Mouse (Mus musculus): Measurements from ENCODE around the gene Cx3cr1. TPM values are rescaled to one million over a fixed set of nuclear protein-coding genes. Genes with fewer than 3 reads are reported as not detected.
A peak's percentile ranks its signal among the peaks of the same experiment; 100 is the strongest.

Cx3cr1 gene
- total and polyA plus RNA-seq, 2 experiments from 2014 or later = 10.6 to 14.7 TPM

DNA sequence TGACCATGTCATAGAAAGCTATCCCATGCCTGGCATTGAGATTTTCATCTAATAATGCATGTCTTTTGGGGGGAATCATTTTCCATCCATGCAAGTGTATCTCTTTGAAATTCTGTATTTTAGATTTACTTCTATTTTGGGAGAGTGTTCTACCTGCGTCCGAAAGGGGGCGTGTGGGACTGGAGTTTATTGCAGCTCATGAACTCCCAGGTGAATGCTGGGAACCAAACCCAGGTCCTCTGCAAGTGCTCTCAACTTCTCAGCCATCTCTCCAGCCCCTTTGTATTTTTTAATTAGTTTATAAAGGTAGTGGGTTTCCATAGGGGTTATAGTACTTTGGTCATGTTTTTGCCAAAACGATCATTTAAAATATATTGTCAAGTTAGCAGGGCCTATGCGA is 175.8 kb downstream of the Cx3cr1 start:
- peak overlapping the region; percentile 83; the same call in 1 of the 2 replicates for H3K27ac ChIP-seq (ENCODE audit: low read depth, low read length)
- TF ChIP-seq CTCF (IDR thresholded peaks at IDR 0.05; ENCODE audit: low read depth) = no peak
- no peak overlapping the region for H3K9ac ChIP-seq

DNA sequence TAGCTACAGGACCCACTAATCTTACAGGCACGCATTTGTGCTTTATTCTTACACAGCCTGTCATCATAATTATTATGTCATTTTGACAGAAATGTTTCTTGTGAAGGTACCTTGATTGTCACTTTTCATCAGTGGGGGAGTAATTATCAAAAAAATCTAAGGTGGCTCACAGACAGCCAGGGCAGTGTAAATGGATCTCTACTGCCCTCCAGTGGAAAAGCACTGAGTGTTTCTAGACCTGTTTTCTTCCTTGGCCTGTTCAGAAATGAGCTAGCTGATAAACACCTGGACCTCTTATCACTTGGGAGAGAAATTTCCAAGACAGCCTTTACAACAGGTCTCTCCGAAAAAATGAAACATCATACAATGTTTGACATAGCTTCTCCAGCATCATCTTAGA is 179.0 kb downstream of the Cx3cr1 start:
- Histone ChIP-seq H3K36me3 (ENCODE audit: insufficient read depth) (no peaks in the 10 kb centered on the region), H3K27me3 (ENCODE audit: insufficient read depth, low read length) (no peaks in the 10 kb centered on the region), H3K9ac (no peak overlapping the region), H3K4me1 (ENCODE audit: insufficient read depth) (peaks cover 13% of the 10 kb centered on the region; the same call in 1 of the 2 replicates), H3K4me3 (ENCODE audit: low read depth, low read length) (no peak overlapping the region), H3K9me3 (ENCODE audit: low read length) (no peaks in the 10 kb centered on the region), H3K27ac (ENCODE audit: low read depth, low read length) (no peak overlapping the region), H3K4me2 (ENCODE audit: low read depth) (no peak overlapping the region)
- DNase-seq (peak; percentile 81), ATAC-seq (no peak)
- TF ChIP-seq CTCF (IDR thresholded peaks at IDR 0.05; ENCODE audit: low read depth) = peak; percentile 86
- 28% methylated on average over 2 of the region's 2 CpGs for WGBS

More for the DNA sequence above, 175.8 kb downstream of the Cx3cr1 start:
- Histone ChIP-seq H3K9me3 (ENCODE audit: low read length) (no peaks in the 10 kb centered on the region), H3K4me1 (ENCODE audit: insufficient read depth) (peaks cover 12% of the 10 kb centered on the region; the same call in 1 of the 2 replicates), H3K4me3 (ENCODE audit: low read depth, low read length) (no peak overlapping the region), H3K27me3 (ENCODE audit: insufficient read depth, low read length) (no peaks in the 10 kb centered on the region), H3K4me2 (ENCODE audit: low read depth) (peak overlapping the region; percentile 83), H3K36me3 (ENCODE audit: insufficient read depth) (0 out of 2 replicates have a peak, but pooled peaks cover 4% of the 10 kb centered on the region)
- WGBS = 89% methylated on average over 5 of the region's 5 CpGs
- ATAC-seq (no peak), DNase-seq (no peak)

DNA sequence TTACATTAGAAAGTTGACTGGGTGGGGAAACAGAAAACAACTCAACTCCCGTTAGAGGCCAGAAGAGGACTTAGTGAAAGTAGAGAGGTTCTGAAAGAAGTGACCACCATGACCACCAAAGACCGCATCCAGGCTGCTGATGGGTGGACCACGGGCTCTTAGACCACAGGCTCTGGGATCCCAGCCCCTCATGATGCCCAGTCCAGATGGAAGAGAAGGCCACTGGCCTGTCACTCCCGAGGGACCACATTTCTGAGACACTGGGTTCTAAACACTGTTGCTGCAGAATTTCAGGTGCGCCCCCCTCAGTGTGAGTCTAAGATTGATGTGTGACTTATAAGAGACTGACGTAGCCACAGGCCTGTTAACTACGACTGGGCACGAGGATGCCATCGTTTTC is 180.2 kb downstream of the Cx3cr1 start:
- Histone ChIP-seq H3K4me3 (ENCODE audit: low read depth, low read length) (no peak overlapping the region), H3K36me3 (ENCODE audit: insufficient read depth) (no peaks in the 10 kb centered on the region), H3K4me2 (ENCODE audit: low read depth) (no peak overlapping the region), H3K9ac (no peak overlapping the region), H3K9me3 (ENCODE audit: low read length) (no peaks in the 10 kb centered on the region), H3K4me1 (ENCODE audit: insufficient read depth) (peaks cover 9% of the 10 kb centered on the region; the same call in 1 of the 2 replicates), H3K27me3 (ENCODE audit: insufficient read depth, low read length) (no peaks in the 10 kb centered on the region), H3K27ac (ENCODE audit: low read depth, low read length) (no peak overlapping the region)
- 47% methylated on average over 9 of the region's 9 CpGs for WGBS
- DNase-seq (no peak), ATAC-seq (no peak)
- no peak for TF ChIP-seq CTCF (IDR thresholded peaks at IDR 0.05; ENCODE audit: low read depth)

DNA sequence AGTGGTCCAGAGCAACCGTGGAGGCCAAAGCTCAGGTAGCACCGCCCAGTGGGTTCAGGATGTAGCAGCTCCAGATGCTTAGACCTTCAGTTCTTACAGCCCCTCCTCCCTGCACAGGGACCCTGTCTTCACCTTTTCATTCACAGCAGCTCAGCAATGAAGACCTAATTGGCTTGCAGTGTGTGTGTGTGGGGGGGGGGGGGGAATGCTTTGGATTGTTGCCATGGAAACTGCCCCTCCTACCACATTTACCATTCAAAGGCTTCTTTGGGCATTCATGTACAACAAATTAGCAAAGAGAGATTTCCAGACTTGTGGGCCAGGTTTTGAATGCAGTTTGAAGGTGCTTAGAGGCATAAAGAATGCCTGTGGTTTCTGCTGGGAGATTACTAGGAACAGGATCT is 180.8 kb downstream of the Cx3cr1 start:
- Histone ChIP-seq H3K27ac (ENCODE audit: low read depth, low read length) (peak overlapping the region; percentile 50; the same call in 1 of the 2 replicates), H3K9ac (no peak overlapping the region), H3K4me1 (ENCODE audit: insufficient read depth) (peaks cover 3% of the 10 kb centered on the region; the same call in 1 of the 2 replicates), H3K36me3 (ENCODE audit: insufficient read depth) (no peaks in the 10 kb centered on the region), H3K27me3 (ENCODE audit: insufficient read depth, low read length) (no peaks in the 10 kb centered on the region), H3K4me2 (ENCODE audit: low read depth) (no peak overlapping the region), H3K9me3 (ENCODE audit: low read length) (no peaks in the 10 kb centered on the region), H3K4me3 (ENCODE audit: low read depth, low read length) (no peak overlapping the region)
- WGBS = 10% methylated on average over 2 of the region's 2 CpGs
- no peak for TF ChIP-seq CTCF (IDR thresholded peaks at IDR 0.05; ENCODE audit: low read depth)
- ATAC-seq = peak; percentile 68
- peak; percentile 56 for DNase-seq

DNA sequence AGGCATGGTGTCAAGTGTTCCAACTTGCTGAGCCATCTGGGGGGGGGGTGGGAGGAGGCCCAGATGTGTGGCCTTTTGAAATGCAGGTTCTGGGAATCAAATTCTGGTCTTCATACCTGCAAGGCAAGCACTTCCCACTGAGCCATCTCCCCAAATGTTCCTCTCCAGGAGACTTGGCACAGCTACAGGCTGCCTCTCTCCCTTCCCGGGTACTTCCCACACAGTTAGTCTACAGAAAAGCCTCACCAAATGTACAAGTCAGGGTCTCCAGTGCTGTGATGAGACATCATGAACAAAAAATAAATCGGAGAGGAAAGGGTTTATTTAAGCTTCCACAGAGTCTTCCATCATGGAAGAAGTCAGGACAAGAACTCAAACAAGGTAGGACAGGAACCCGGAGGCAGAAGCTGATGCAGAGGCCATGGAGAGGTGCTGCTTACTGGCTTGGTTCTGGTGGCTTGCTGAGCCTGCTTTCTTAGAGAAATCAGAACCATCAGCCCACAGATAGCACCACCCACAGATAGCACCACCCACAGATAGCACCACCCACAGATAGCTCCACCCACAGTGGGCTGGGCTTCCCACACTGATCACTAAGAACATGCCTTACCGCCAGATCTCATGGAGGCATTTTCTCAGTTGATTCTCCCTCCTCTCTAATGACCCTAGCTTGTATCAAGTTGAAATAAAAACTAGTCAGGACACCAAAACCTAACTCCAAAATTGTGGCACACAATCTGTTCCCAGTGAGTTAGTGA is 182.4 kb downstream of the Cx3cr1 start:
- no peak overlapping the region for H3K9ac ChIP-seq
- no peaks in the 10 kb centered on the region for H3K27me3 ChIP-seq (ENCODE audit: insufficient read depth, low read length)
- WGBS = 79% methylated on average over 4 of the region's 4 CpGs
- H3K36me3 ChIP-seq (ENCODE audit: insufficient read depth) = no peaks in the 10 kb centered on the region
- H3K4me1 ChIP-seq (ENCODE audit: insufficient read depth) = peaks cover 3% of the 10 kb centered on the region; the same call in 1 of the 2 replicates
- ATAC-seq (no peak), DNase-seq (no peak)
- no peak overlapping the region for H3K27ac ChIP-seq (ENCODE audit: low read depth, low read length)
- H3K9me3 ChIP-seq (ENCODE audit: low read length) = no peaks in the 10 kb centered on the region
- H3K4me3 ChIP-seq (ENCODE audit: low read depth, low read length) = no peak overlapping the region
- H3K4me2 ChIP-seq (ENCODE audit: low read depth) = no peak overlapping the region
- TF ChIP-seq CTCF (IDR thresholded peaks at IDR 0.05; ENCODE audit: low read depth) = no peak

DNA sequence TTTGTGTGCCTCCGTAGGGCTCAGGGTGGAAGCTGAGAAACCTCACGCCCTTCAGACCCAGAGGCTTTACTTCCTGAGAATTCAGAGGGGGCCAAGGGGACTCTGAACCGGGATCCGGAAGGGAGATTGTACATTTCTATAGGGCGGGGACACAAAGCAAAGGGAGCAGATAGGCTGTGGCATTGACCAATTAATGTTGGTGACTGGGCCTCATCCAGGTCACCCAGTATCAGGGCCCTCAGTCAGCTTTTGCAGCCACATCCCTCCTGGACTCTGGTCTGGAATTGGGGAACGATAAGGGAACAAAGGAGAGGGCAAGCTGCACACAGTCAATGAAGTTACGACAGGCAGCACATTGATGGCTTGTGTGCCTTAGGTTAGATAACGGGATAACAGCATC is 215.5 kb downstream of the Cx3cr1 start:
- ATAC-seq (no peak), DNase-seq (no peak)
- Histone ChIP-seq H3K9me3 (ENCODE audit: low read length) (0 out of 2 replicates have a peak, but pooled peaks cover 7% of the 10 kb centered on the region), H3K36me3 (ENCODE audit: insufficient read depth) (no peaks in the 10 kb centered on the region), H3K27me3 (ENCODE audit: insufficient read depth, low read length) (no peaks in the 10 kb centered on the region), H3K4me1 (ENCODE audit: insufficient read depth) (0 out of 2 replicates have a peak, but pooled peaks cover 3% of the 10 kb centered on the region), H3K27ac (ENCODE audit: low read depth, low read length) (no peak overlapping the region), H3K4me2 (ENCODE audit: low read depth) (no peak overlapping the region), H3K9ac (no peak overlapping the region), H3K4me3 (ENCODE audit: low read depth, low read length) (no peak overlapping the region)
- no peak for TF ChIP-seq CTCF (IDR thresholded peaks at IDR 0.05; ENCODE audit: low read depth)
- WGBS = 71% methylated on average over 8 of the region's 8 CpGs

Measured in forebrain, postnatal 0 days (tissue).